Mouse (Mus musculus): Measurements from ENCODE around the gene BC030867. TPM values are rescaled to one million over a fixed set of nuclear protein-coding genes. Genes with fewer than 3 reads are reported as not detected.

Gene BC030867
- 5.4 and 5.5 TPM in 2 replicates for polyA plus RNA-seq (2015; fragmentation: Nextera tagmentation; extraction: Ambion mirVana)

DNA sequence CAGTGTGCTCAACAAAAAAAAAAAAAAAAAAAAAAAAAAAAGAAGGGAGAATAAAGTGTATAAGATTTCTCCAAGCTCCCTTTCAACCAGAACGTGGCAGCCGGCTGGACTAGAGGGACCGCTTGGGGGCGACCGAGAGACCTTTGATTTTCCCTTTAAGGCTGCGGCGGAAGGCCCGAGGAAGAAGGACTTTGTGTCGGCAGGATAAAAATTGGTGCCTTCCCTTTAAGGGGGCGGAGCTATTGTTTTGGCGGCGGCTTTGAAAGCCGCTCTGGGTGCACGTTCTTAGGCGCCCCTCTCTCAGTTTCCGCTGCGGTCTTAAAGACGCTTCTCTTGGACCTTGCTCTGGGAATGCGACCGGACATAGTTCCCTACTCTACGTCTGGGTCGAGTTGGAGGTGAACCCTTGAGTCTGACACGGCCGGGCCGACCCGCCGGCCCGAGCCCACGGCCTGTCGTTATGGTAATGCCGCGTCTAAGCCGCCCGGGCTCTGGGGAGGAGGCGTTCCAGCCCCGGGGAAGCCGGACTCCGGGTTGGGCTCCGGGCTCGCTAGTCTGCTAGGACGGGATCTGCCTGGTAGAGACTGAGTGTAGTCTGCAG is at the start of gene BC030867:
Gene BC030867 (plus strand): TSS at position 253 of the 601 bp plus-strand sequence.
- H3K36me3 ChIP-seq (ENCODE audit: control insufficient read depth, insufficient read depth), result no peaks in the 10 kb centered on the region
- WGBS, result 0% methylated on average over 41 of the region's 41 CpGs
- peak within 1 kb of the TSS; percentile 93 for H3K4me2 ChIP-seq (ENCODE audit: low read length)
- H3K9ac ChIP-seq (replicated peaks; ENCODE audit: low read depth, low read length), result peak within 1 kb of the TSS; percentile 45
- H3K9me3 ChIP-seq (ENCODE audit: control insufficient read depth, low read length), result no peaks in the 10 kb centered on the region
- H3K27me3 ChIP-seq (replicated peaks; ENCODE audit: control insufficient read depth, insufficient read depth, low read length), result no peaks in the 10 kb centered on the region
- H3K27ac ChIP-seq (ENCODE audit: low read length), result no peak within 1 kb of the TSS
- H3K4me1 ChIP-seq (replicated peaks; ENCODE audit: control insufficient read depth, insufficient read depth, low read length), result peaks cover 28% of the 10 kb centered on the region
- ATAC-seq, result peak; percentile 39
- peak within 1 kb of the TSS; percentile 55 for H3K4me3 ChIP-seq (replicated peaks; ENCODE audit: low read length)

- Histone ChIP-seq H3K4me2 (ENCODE audit: low read length) (no peak overlapping the region), H3K36me3 (ENCODE audit: control insufficient read depth, insufficient read depth) (peaks cover 48% of the 10 kb centered on the region), H3K9me3 (ENCODE audit: control insufficient read depth, low read length) (no peaks in the 10 kb centered on the region), H3K27me3 (replicated peaks; ENCODE audit: control insufficient read depth, insufficient read depth, low read length) (no peaks in the 10 kb centered on the region), H3K9ac (replicated peaks; ENCODE audit: low read depth, low read length) (no peak overlapping the region), H3K27ac (ENCODE audit: low read length) (no peak overlapping the region), H3K4me1 (replicated peaks; ENCODE audit: control insufficient read depth, insufficient read depth, low read length) (no peaks in the 10 kb centered on the region), H3K4me3 (replicated peaks; ENCODE audit: low read length) (no peak overlapping the region)
- 89% methylated on average over 9 of the region's 9 CpGs for WGBS
- ATAC-seq, result no peak
These were observed 48.8 kb upstream of the BC030867 start for GRCm38 (mm10) chr11:102199856-102200255.

- Histone ChIP-seq H3K4me1 (replicated peaks; ENCODE audit: control insufficient read depth, insufficient read depth, low read length) (no peaks in the 10 kb centered on the region; the same call in 1 of the 2 replicates), H3K27me3 (replicated peaks; ENCODE audit: control insufficient read depth, insufficient read depth, low read length) (no peaks in the 10 kb centered on the region), H3K36me3 (ENCODE audit: control insufficient read depth, insufficient read depth) (peaks cover 36% of the 10 kb centered on the region), H3K9me3 (ENCODE audit: control insufficient read depth, low read length) (no peaks in the 10 kb centered on the region), H3K27ac (ENCODE audit: low read length) (no peak overlapping the region), H3K4me3 (replicated peaks; ENCODE audit: low read length) (no peak overlapping the region), H3K4me2 (ENCODE audit: low read length) (no peak overlapping the region), H3K9ac (replicated peaks; ENCODE audit: low read depth, low read length) (no peak overlapping the region)
- ATAC-seq, result peak; percentile 39; the same call in 1 of the 2 replicates
- WGBS, result 79% methylated on average over 12 of the region's 12 CpGs
These were observed 47.3 kb upstream of the BC030867 start for GRCm38 (mm10) chr11:102201408-102201821.

- Histone ChIP-seq H3K27ac (ENCODE audit: low read length) (peak overlapping the region; percentile 30; the same call in 1 of the 2 replicates), H3K4me3 (replicated peaks; ENCODE audit: low read length) (no peak overlapping the region), H3K36me3 (ENCODE audit: control insufficient read depth, insufficient read depth) (peaks cover 14% of the 10 kb centered on the region; the same call in 1 of the 2 replicates), H3K4me1 (replicated peaks; ENCODE audit: control insufficient read depth, insufficient read depth, low read length) (peaks cover 36% of the 10 kb centered on the region), H3K27me3 (replicated peaks; ENCODE audit: control insufficient read depth, insufficient read depth, low read length) (no peaks in the 10 kb centered on the region), H3K9ac (replicated peaks; ENCODE audit: low read depth, low read length) (no peak overlapping the region), H3K9me3 (ENCODE audit: control insufficient read depth, low read length) (no peaks in the 10 kb centered on the region), H3K4me2 (ENCODE audit: low read length) (no peak overlapping the region)
- WGBS, result 75% methylated on average over 29 of the region's 30 CpGs
- no peak for ATAC-seq
These were observed 42.2 kb upstream of the BC030867 start for GRCm38 (mm10) chr11:102206481-102206880.

DNA sequence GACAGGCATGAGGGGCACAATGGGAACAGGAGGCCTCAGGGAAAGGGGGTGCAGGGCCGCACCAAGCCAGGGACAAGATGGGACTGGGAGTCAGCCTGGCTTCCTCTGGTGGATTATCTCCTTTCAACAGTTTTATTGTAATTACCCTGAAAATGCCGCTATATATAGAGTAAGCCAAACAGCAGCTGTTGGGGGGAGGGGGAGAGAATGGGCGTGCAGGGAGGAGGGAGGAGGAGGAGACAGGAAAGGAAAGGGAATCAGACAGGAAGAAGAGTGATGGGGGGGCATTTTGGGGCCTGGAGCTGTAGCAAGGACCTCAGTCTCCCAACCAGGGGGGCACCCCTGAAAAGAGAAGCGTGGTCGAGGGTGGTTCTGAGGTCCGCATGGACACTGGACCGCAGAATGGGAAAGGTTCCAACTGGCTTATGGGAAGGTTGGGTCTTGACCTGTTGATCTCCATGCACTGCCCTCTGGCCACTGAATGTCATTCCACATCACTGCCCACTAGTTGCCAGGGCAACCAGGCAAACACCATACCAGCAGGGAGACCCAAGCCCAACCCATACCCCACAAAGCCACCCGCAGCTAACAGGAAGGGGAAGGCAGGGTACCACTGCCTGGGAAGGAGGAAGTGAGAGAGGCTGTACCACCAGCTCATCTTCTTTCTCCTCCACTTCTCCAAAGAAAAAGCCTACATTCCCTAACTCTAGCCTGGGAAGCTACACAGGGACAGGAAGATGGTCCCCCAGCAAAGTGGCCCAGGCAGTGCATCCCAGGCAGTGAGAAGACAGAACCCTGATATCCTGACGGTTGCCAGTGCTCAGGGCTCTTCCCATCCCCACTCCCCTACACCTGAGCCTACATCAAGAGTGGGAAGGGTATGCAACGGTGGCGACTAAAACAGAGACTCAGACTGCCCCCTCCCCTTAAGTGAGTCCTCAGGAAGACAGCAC is 40.6 kb upstream of the BC030867 start:
- no peak overlapping the region for H3K9ac ChIP-seq (replicated peaks; ENCODE audit: low read depth, low read length)
- H3K4me2 ChIP-seq (ENCODE audit: low read length), result 0 out of 2 replicates have a peak overlapping the region, but pooled peaks have one; percentile 4
- H3K27ac ChIP-seq (ENCODE audit: low read length), result peak overlapping the region; percentile 65
- no peak overlapping the region for H3K4me3 ChIP-seq (replicated peaks; ENCODE audit: low read length)
- H3K9me3 ChIP-seq (ENCODE audit: control insufficient read depth, low read length), result no peaks in the 10 kb centered on the region
- peaks cover 10% of the 10 kb centered on the region; the same call in 1 of the 2 replicates for H3K36me3 ChIP-seq (ENCODE audit: control insufficient read depth, insufficient read depth)
- ATAC-seq, result peak; percentile 76
- H3K4me1 ChIP-seq (replicated peaks; ENCODE audit: control insufficient read depth, insufficient read depth, low read length), result peaks cover 47% of the 10 kb centered on the region
- H3K27me3 ChIP-seq (replicated peaks; ENCODE audit: control insufficient read depth, insufficient read depth, low read length), result no peaks in the 10 kb centered on the region
- 39% methylated on average over 11 of the region's 11 CpGs for WGBS

GRCm38 (mm10) chr11:102208846-102209245 is 39.8 kb upstream of the BC030867 start:
- no peak overlapping the region for H3K4me2 ChIP-seq (ENCODE audit: low read length)
- peaks cover 7% of the 10 kb centered on the region; the same call in 1 of the 2 replicates for H3K36me3 ChIP-seq (ENCODE audit: control insufficient read depth, insufficient read depth)
- H3K9ac ChIP-seq (replicated peaks; ENCODE audit: low read depth, low read length), result no peak overlapping the region
- H3K4me1 ChIP-seq (replicated peaks; ENCODE audit: control insufficient read depth, insufficient read depth, low read length), result peaks cover 52% of the 10 kb centered on the region
- 0 out of 2 replicates have a peak, but pooled peaks have one; percentile 3 for ATAC-seq
- H3K9me3 ChIP-seq (ENCODE audit: control insufficient read depth, low read length), result no peaks in the 10 kb centered on the region
- no peak overlapping the region for H3K4me3 ChIP-seq (replicated peaks; ENCODE audit: low read length)
- 33% methylated on average over 3 of the region's 4 CpGs for WGBS
- no peaks in the 10 kb centered on the region for H3K27me3 ChIP-seq (replicated peaks; ENCODE audit: control insufficient read depth, insufficient read depth, low read length)
- no peak overlapping the region; the same call in 1 of the 2 replicates for H3K27ac ChIP-seq (ENCODE audit: low read length)

DNA sequence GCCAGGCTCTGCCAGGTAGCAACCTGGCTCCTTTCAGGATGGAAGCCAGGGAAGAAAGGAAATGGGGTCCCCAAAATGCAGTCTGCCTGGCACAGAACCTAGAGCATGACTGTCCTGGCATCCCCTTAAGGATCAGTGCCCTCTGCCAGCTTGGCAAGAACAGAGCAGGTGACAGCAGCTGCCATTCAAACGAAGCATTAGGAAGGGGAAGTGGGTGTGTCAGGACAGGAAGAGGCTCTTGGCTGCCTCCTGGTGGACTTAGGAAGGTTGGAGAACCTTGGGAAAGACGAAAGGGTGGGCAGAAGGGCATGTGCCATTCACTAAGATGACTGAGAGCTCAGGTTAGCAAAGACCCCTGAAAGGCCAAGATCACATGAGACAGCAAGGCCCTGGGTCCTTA is 38.9 kb upstream of the BC030867 start:
- Histone ChIP-seq H3K4me3 (replicated peaks; ENCODE audit: low read length) (no peak overlapping the region), H3K9me3 (ENCODE audit: control insufficient read depth, low read length) (no peaks in the 10 kb centered on the region), H3K36me3 (ENCODE audit: control insufficient read depth, insufficient read depth) (no peaks in the 10 kb centered on the region; the same call in 1 of the 2 replicates), H3K4me2 (ENCODE audit: low read length) (no peak overlapping the region), H3K27me3 (replicated peaks; ENCODE audit: control insufficient read depth, insufficient read depth, low read length) (no peaks in the 10 kb centered on the region), H3K9ac (replicated peaks; ENCODE audit: low read depth, low read length) (no peak overlapping the region), H3K27ac (ENCODE audit: low read length) (no peak overlapping the region), H3K4me1 (replicated peaks; ENCODE audit: control insufficient read depth, insufficient read depth, low read length) (peaks cover 57% of the 10 kb centered on the region)
- WGBS, result 9% methylated on average over 2 of the region's 2 CpGs
- ATAC-seq, result no peak

DNA sequence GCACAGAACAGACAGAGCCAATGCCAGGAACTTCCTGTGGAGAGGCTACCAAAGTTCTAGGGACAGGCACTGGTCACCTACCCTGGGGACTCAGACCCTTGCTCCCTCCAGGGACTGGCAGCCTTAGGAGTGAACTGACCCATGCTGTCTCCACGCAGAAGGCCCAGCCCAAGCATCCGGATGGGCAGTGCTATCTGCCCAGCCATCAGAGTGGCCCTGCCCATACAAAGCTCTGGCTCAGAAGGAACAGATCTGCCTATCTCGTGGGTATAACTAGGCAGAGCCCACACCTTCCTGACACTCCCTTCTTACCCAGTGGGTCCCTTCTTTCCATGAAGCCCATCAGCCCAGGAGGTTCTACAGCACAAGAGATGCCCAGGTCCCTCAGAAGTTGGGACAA is 38.5 kb upstream of the BC030867 start:
- Histone ChIP-seq H3K27ac (ENCODE audit: low read length) (no peak overlapping the region), H3K4me3 (replicated peaks; ENCODE audit: low read length) (no peak overlapping the region), H3K4me1 (replicated peaks; ENCODE audit: control insufficient read depth, insufficient read depth, low read length) (peaks cover 60% of the 10 kb centered on the region), H3K36me3 (ENCODE audit: control insufficient read depth, insufficient read depth) (no peaks in the 10 kb centered on the region), H3K27me3 (replicated peaks; ENCODE audit: control insufficient read depth, insufficient read depth, low read length) (no peaks in the 10 kb centered on the region), H3K9me3 (ENCODE audit: control insufficient read depth, low read length) (no peaks in the 10 kb centered on the region), H3K4me2 (ENCODE audit: low read length) (no peak overlapping the region), H3K9ac (replicated peaks; ENCODE audit: low read depth, low read length) (no peak overlapping the region)
- ATAC-seq, result no peak
- 74% methylated on average over 3 of the region's 3 CpGs for WGBS

- WGBS, result 76% methylated on average over 5 of the region's 5 CpGs
- Histone ChIP-seq H3K9me3 (ENCODE audit: control insufficient read depth, low read length) (no peaks in the 10 kb centered on the region), H3K4me3 (replicated peaks; ENCODE audit: low read length) (no peak overlapping the region), H3K9ac (replicated peaks; ENCODE audit: low read depth, low read length) (no peak overlapping the region), H3K4me2 (ENCODE audit: low read length) (no peak overlapping the region), H3K36me3 (ENCODE audit: control insufficient read depth, insufficient read depth) (no peaks in the 10 kb centered on the region), H3K27ac (ENCODE audit: low read length) (no peak overlapping the region), H3K27me3 (replicated peaks; ENCODE audit: control insufficient read depth, insufficient read depth, low read length) (no peaks in the 10 kb centered on the region), H3K4me1 (replicated peaks; ENCODE audit: control insufficient read depth, insufficient read depth, low read length) (peaks cover 68% of the 10 kb centered on the region)
- ATAC-seq, result no peak
These were observed 37.7 kb upstream of the BC030867 start for GRCm38 (mm10) chr11:102211011-102211410.

Data from forebrain, embryonic 16.5 days (tissue).